Mouse (Mus musculus) ES-E14 (cell line): ENCODE results near the gene Prm3.

Experiments
- CHD2 ChIP-seq: IDR thresholded peaks from 2 replicates; pipeline ENCODE4 v1.6.1; 2014; ENCODE audit warnings: mild to moderate bottlenecking, low read depth, low read length, inconsistent platforms
- HCFC1 ChIP-seq: IDR thresholded peaks from 2 replicates; pipeline ENCODE4 v1.6.1; 2012; ENCODE audit warnings: low read length, inconsistent platforms, borderline replicate concordance; ENCODE audit not compliant: insufficient read depth
- MAFK ChIP-seq: IDR thresholded peaks from 2 replicates; pipeline ENCODE4 v1.6.1; 2014; ENCODE audit warnings: mild to moderate bottlenecking, low read depth, low read length, inconsistent platforms; ENCODE audit not compliant: insufficient read depth
- ZC3H11A ChIP-seq: IDR thresholded peaks from 2 replicates; pipeline ENCODE4 v1.6.1; 2012; ENCODE audit warnings: low read depth, mild to moderate bottlenecking, inconsistent platforms, low read length, borderline replicate concordance
- ZNF384 ChIP-seq: IDR thresholded peaks from 2 replicates; pipeline ENCODE4 v1.6.1; 2012; ENCODE audit warnings: low read depth, low read length, inconsistent platforms

DNA sequence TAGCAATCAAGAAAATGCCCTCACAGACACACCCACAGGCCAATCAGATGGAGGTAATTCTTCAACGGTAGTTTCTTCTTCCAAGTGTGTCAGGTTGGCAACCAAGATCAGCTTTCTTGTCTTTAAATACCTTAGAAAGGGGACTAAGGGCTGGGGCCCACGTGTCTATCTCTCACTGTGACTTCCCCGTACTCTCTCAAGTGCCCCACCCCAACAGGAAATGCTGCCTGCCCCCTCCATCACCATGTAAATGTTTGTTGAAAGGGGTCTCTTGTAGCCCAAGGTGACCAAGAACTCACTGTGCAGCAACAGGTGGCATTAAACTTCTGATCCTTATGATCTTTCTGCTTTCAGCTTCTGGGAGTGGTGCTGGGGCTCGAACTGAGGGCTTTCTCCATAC lies 23.0 kb upstream of the Prm3 start:
- no peak for TF ChIP-seq ZNF384
- TF ChIP-seq MAFK: no peak
- TF ChIP-seq HCFC1: no peak
- TF ChIP-seq CHD2: no peak
- no peak for TF ChIP-seq ZC3H11A
